Mouse (Mus musculus) bone marrow, adult 2 months (tissue): Measurements from ENCODE around the gene Mycl.

ENCODE experiments used
- CTCF ChIP-seq: fragments of 200-500 bp; IDR thresholded peaks from 2 replicates; pipeline ENCODE4 v1.5.1; 2011; ENCODE audit warnings: low read length, control low read depth; ENCODE audit not compliant: control insufficient read depth, insufficient read depth
- POLR2A ChIP-seq: fragments of 200-500 bp; IDR thresholded peaks from 2 replicates; pipeline ENCODE4 v1.6.1; 2011; ENCODE audit warnings: low read depth, mild to moderate bottlenecking, control low read depth, low read length, borderline replicate concordance; ENCODE audit not compliant: control insufficient read depth

DNA sequence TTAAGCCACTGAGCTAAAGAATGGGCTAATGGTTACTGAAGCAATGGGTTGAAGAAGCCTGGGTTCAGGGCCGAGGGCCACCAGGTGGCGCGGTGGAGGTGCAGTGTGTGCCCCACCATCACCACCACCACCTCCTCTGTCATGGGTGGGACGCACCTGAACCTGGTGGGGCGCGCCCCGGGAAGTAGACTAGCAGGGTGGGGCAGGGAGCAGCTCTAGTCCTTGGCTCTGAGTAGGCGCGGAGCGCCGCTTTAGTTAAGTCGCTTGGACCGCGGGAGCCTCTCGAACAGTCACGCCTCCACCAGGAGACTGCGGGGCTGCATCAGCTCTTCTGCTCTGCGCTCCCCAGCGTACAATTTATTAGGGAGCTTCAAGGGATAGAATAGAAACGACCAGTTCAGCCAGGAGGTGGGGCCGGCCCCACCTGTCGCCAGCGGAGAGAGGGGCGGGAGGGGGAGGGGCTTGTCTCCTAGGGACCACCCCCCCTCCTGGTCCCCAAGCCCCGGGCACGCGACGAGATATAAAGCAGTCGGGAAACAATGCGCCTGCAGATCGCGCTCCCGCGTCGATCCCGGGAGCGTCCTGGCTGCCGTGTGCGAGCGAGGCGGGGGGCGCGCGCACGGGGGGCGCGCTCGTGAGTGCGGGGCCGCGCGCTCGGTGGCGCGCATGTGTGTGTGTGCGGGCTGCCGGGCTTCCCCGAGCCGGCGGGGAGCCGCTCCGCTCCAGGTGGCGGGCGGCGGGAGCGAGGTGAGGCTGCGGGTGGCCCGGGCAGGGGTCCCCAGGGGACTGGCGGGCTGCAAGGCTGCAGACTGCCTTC, at the start of gene Mycl:
- TF ChIP-seq POLR2A (no peak), CTCF (peak; percentile 85)
